Mouse (Mus musculus) kidney, adult 2 months (tissue): Measurements from ENCODE around the gene Dmac2.

Source experiments
- CTCF ChIP-seq: fragments of 200-500 bp; conservative IDR thresholded peaks from 2 replicates; pipeline ENCODE4 v1.5.1; 2011; ENCODE audit warnings: low read depth, mild to moderate bottlenecking, control low read depth, low read length, moderate library complexity, mixed read lengths; ENCODE audit not compliant: insufficient read depth, insufficient read length
- POLR2A ChIP-seq: fragments of 200-500 bp; IDR thresholded peaks from one replicate; pipeline ENCODE4 v1.6.1; 2011; ENCODE audit warnings: low read depth, low read length, control low read depth

DNA sequence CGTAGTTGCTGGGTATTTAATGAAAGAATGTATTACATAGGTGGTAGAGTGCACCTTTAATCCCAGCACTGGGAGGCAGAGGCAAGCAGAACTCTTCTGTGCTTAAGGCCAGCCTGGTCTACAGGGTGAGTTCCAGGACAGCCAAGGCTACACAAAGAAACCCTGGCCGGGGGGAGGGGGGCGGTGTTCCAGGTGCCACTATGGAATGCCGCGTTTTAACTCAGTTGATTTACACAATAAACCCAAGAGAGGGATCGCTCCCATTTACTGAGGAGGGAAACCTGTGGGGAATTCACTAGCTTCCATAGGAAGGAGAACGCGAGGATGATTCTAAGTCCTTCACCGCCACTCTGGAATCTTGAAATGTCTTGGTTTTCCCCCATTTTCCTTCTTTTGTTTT is 50.4 kb downstream of the Dmac2 start:
- TF ChIP-seq POLR2A (no peak), CTCF (no peak)
